Mouse (Mus musculus) stomach, embryonic 16.5 days (tissue): ENCODE results near the gene Wdr82. TPM values are rescaled to one million over a fixed set of nuclear protein-coding genes. Genes with fewer than 3 reads are reported as not detected.
A peak's percentile ranks its signal among the peaks of the same experiment; 100 is the strongest.
"Not testable (repeated sequence)": the region's sequence is repeated elsewhere in the genome, so short reads cannot be mapped to it uniquely, and the experiment has no call there.

ENCODE experiments used
- ATAC-seq: fragments of 200-750 bp; cut with Nextera tagmentation; 2 replicates; pipeline ENCODE4 v1.8.0; 2017; ENCODE audit warnings: moderate number of reproducible peaks, moderate TSS enrichment; ENCODE audit not compliant: insufficient read depth, low FRiP score
- H3K27ac ChIP-seq: fragments of 300-500 bp; sonication (generic); 2 replicates; pipeline ENCODE4 v1.5.1; 2014; ENCODE audit warnings: low read length
- H3K27me3 ChIP-seq: fragments of 300-500 bp; sonication (generic); 2 replicates; pipeline ENCODE4 v1.6.1; 2014; ENCODE audit warnings: low read length, control low read depth, mixed read lengths; ENCODE audit not compliant: control insufficient read depth, insufficient read depth
- H3K36me3 ChIP-seq: fragments of 300-500 bp; sonication (generic); 2 replicates; pipeline ENCODE4 v1.6.1; 2014; ENCODE audit warnings: low read length; ENCODE audit not compliant: control insufficient read depth, insufficient read depth
- H3K4me1 ChIP-seq: fragments of 300-500 bp; sonication (generic); 2 replicates; pipeline ENCODE4 v1.6.1; 2014; ENCODE audit warnings: low read length, control low read depth, mixed read lengths; ENCODE audit not compliant: control insufficient read depth, insufficient read depth
- H3K4me2 ChIP-seq: fragments of 300-500 bp; sonication (generic); 2 replicates; pipeline ENCODE4 v1.6.1; 2014; ENCODE audit warnings: low read depth, low read length, mixed read lengths
- H3K4me3 ChIP-seq: fragments of 300-500 bp; sonication (generic); replicated peaks from 2 replicates; pipeline ENCODE4 v1.5.1; 2014; ENCODE audit warnings: mild to moderate bottlenecking, low read length
- H3K9ac ChIP-seq: fragments of 300-500 bp; sonication (generic); 2 replicates; pipeline ENCODE4 v1.6.1; 2014; ENCODE audit warnings: low read length
- H3K9me3 ChIP-seq: fragments of 300-500 bp; sonication (generic); replicated peaks from 2 replicates; pipeline ENCODE4 v1.6.1; 2016; ENCODE audit warnings: low read length, control low read depth; ENCODE audit not compliant: control insufficient read depth
- WGBS: fragments of 180-500 bp; shearing (Covaris S2); extraction: QIAGEN DNeasy Blood & Tissue Kit; methylation state at CpG from one replicate; pipeline ENCODE4 v1.1.7; 2014; 5-methylcytosine and 5-hydroxymethylcytosine counted together
- polyA plus RNA-seq: library from polyadenylated mRNA; unstranded; fragments of >200 nt; fragmentation: Nextera tagmentation; extraction: Ambion mirVana; gene quantifications from 2 replicates; pipeline ENCODE4 v1.2.1, GENCODE M21; 2015

The Wdr82 gene
- polyA plus RNA-seq, 1 experiment from 2014 or later = 16.1 TPM

DNA sequence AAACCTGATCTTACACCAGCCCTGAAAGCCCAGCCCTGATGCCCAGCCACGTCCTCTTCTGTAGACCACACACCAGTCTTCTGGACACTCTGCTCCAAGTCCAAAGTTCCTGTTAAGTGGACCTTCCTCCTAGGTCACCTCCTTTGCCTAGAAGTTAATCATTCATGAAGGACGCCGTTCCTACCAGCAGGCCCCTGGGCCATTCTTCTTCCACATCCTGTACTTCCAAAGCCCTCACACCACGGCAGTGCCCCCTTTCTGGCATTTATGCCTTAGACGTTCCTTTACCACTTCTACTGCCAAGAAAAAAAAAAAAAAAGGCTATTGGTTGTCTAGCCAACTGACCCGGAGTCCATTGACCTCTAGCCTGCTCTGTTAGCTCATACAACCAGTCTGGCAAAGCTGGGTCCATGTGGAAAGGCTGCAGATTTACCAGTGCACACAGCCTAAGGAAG is 12.7 kb upstream of the Wdr82 start, which contains the start of gene Glyctk:
Gene Glyctk, minus strand, starts transcription at position 102 of the 455 bp plus-strand sequence.
- no peak for ATAC-seq
- Histone ChIP-seq H3K27ac (no peak within 1 kb of the TSS), H3K9ac (no peak within 1 kb of the TSS), H3K4me1 (no peaks in the 10 kb centered on the region; the same call in 1 of the 2 replicates), H3K9me3 (no peaks in the 10 kb centered on the region), H3K4me3 (no peak within 1 kb of the TSS), H3K36me3 (no peaks in the 10 kb centered on the region), H3K4me2 (no peak within 1 kb of the TSS), H3K27me3 (peaks cover 3% of the 10 kb centered on the region; the same call in 1 of the 2 replicates)
- WGBS = 65% methylated on average over 6 of the region's 6 CpGs

DNA sequence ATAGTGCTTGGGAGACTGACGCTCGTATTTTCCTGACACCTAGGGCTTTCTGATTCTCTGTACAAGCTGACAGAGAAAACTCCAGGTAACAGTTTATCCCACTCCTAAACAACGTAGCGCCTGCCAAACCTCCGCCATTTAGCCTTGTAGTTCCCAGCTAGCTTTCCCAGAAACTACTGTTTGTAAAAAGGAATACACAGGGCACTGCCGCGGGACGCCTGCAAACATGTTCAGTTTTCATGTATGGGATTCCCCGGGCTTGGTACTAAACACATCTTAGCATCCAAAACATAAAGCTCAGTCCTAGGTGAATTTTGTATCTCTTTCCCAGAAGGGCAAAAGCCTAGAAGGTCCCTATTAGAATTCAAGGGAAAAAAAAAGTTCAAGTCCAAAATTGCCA is 11.5 kb upstream of the Wdr82 start:
- Histone ChIP-seq H3K4me3 (no peak overlapping the region), H3K27ac (no peak overlapping the region), H3K4me2 (peak overlapping the region; percentile 65), H3K9me3 (no peaks in the 10 kb centered on the region), H3K9ac (no peak overlapping the region), H3K36me3 (no peaks in the 10 kb centered on the region), H3K4me1 (no peaks in the 10 kb centered on the region; the same call in 1 of the 2 replicates), H3K27me3 (peaks cover 3% of the 10 kb centered on the region; the same call in 1 of the 2 replicates)
- 78% methylated on average over 9 of the region's 9 CpGs for WGBS
- no peak for ATAC-seq

DNA sequence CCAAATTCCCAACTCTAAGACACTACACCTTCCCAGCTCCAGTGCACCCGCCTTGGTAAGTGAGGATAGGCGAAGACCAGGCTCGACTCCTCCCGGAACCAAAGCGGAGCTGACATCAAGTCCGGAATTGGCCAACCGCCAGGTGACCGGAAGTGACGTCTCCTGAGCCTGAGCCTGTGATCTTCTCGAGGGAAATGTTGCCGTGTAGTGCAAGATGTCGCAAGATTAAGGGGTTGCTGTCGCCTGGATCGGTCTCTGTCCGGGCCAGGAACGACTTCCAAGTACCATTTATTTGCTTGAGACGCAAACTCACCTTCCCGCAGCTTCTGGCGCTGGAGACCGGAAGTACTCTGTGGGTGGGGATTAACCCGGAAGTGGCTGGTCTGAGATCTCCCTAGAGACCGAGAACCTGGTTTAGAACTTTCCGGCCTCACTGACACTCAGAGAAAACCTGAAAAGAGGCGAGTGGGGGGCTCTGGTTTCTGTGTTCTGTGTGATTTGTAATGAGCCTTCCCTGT is 10.9 kb upstream of the Wdr82 start:
- peak overlapping the region; percentile 65 for H3K4me2 ChIP-seq
- no peaks in the 10 kb centered on the region for H3K9me3 ChIP-seq
- peak; percentile 89 for ATAC-seq
- WGBS = 1% methylated on average over 24 of the region's 24 CpGs
- H3K9ac ChIP-seq = peak overlapping the region; percentile 75
- H3K4me1 ChIP-seq = no peaks in the 10 kb centered on the region; the same call in 1 of the 2 replicates
- H3K27me3 ChIP-seq = peaks cover 3% of the 10 kb centered on the region; the same call in 1 of the 2 replicates
- no peaks in the 10 kb centered on the region for H3K36me3 ChIP-seq
- H3K4me3 ChIP-seq = peak overlapping the region; percentile 64
- H3K27ac ChIP-seq = peak overlapping the region; percentile 94

DNA sequence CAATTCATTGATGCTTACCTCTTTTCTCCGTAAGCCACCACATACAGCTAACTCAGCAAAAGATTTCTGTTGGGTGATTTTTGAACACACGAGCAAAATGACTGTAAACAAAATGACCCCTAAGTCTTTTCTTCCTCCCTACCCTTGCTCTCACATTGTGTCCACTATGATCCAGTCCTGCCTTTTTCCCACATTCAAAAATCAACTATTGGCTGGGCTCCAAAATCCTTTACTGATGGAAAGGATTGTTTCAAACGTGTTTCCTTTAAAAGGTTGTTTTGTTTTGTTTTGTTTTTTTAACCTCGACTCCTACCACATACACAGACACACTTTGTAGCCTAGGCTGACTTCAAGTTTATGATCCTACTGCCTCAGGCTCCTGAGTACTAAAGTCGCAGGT is 10.3 kb upstream of the Wdr82 start:
- Histone ChIP-seq H3K36me3 (no peaks in the 10 kb centered on the region), H3K9ac (peak overlapping the region; percentile 75), H3K4me2 (peak overlapping the region; percentile 65), H3K27ac (peak overlapping the region; percentile 94), H3K9me3 (no peaks in the 10 kb centered on the region), H3K4me3 (peak overlapping the region; percentile 64), H3K27me3 (peaks cover 3% of the 10 kb centered on the region; the same call in 1 of the 2 replicates), H3K4me1 (no peaks in the 10 kb centered on the region; the same call in 1 of the 2 replicates)
- no peak for ATAC-seq
- 46% methylated on average over 5 of the region's 5 CpGs for WGBS

DNA sequence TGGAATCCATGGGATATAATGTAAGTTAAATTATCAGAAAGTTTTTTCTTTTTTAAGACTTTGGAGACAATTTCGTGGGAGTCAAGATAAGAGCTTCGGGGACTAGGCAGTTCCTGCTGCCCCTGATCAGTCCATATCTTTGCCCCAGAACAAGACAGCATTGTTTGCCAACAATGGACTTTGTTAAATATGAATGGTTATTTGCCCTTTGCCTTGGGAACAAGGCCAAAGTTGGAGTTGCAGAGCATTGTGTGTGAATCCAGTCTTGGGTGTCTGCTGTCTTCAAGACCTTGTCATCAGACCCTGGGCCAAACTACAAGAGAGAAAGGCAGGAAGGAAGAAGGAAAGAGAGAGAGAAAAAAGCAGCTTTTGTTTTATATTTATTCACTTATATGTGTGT is 4.0 kb upstream of the Wdr82 start:
- ATAC-seq = no peak
- Histone ChIP-seq H3K4me2 (no peak overlapping the region), H3K27ac (no peak overlapping the region), H3K36me3 (no peaks in the 10 kb centered on the region), H3K4me3 (no peak overlapping the region), H3K9ac (no peak overlapping the region), H3K4me1 (peaks cover 8% of the 10 kb centered on the region; the same call in 1 of the 2 replicates), H3K9me3 (no peaks in the 10 kb centered on the region), H3K27me3 (peaks cover 3% of the 10 kb centered on the region; the same call in 1 of the 2 replicates)
- 49% methylated on average over 2 of the region's 2 CpGs for WGBS

DNA sequence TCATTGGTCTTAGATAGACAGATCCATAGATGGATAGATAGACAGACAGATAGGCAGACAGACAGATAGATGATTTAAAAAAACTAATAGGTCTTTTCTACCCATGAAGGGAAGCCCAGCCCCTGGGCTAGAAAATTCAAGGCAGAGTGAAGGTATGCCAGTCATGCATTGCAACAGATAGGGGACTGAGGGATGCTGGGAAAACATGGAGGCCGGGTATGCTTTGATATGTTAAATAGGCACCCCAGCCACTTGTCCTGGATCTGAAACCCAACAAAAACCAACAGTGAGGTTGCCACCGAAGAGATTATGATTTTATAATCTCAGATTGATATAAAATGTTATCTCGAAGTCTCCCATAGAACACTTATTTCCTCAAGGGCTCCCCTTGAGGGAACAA is 3.5 kb upstream of the Wdr82 start:
- Histone ChIP-seq H3K4me2 (no peak overlapping the region), H3K27me3 (no peaks in the 10 kb centered on the region), H3K4me1 (peaks cover 8% of the 10 kb centered on the region; the same call in 1 of the 2 replicates), H3K4me3 (no peak overlapping the region), H3K9me3 (no peaks in the 10 kb centered on the region), H3K9ac (no peak overlapping the region), H3K36me3 (no peaks in the 10 kb centered on the region), H3K27ac (no peak overlapping the region)
- 65% methylated on average over 3 of the region's 3 CpGs for WGBS
- no peak for ATAC-seq

DNA sequence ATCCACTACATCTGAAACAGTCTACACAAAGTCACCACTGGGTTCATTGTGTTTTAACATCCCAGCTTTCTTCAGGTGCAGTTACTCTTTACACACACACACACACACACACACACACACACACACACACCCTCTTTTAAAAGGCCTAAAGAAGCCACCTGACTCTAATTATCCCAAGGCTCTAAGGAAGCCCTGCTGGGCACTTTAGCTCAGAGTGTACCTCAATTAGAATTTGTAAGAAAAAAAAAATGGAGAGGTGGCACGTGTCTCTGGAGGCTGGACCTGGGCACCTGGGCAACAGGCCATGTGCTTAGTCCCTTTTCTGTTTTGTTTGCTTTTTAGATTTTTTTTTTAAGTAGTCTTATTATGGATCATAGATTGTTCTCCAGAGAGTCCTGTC is 3.0 kb upstream of the Wdr82 start:
- Histone ChIP-seq H3K9ac (no peak overlapping the region), H3K4me3 (no peak overlapping the region), H3K4me2 (no peak overlapping the region), H3K27me3 (no peaks in the 10 kb centered on the region), H3K4me1 (peaks cover 8% of the 10 kb centered on the region; the same call in 1 of the 2 replicates), H3K36me3 (no peaks in the 10 kb centered on the region), H3K9me3 (no peaks in the 10 kb centered on the region), H3K27ac (no peak overlapping the region)
- no peak for ATAC-seq
- 46% methylated on average over 1 of the region's 1 CpGs for WGBS

DNA sequence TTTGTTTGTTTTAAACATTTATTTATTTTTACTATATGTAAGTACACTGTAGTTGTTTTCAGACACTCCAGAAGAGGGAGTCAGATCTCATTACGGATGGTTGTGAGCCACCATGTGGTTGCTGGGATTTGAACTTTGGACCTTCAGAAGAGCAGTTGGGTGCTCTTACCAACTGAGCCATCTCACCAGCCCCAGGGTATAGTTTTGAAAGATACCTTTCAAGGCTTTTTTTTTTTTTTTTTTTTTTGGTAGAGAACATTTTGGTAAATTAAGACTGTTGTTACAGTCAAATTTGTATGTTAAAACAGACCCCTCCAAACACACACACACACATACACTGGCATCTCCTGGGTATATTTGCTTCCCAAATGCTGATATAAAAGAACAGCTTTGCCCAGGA is 1.7 kb upstream of the Wdr82 start:
- not testable (repeated sequence) for ATAC-seq, H3K27me3 ChIP-seq, H3K9me3 ChIP-seq, H3K27ac ChIP-seq, H3K36me3 ChIP-seq, H3K4me3 ChIP-seq, H3K9ac ChIP-seq, H3K4me2 ChIP-seq
- WGBS = 53% methylated on average over 1 of the region's 1 CpGs
- H3K4me1 ChIP-seq = peaks cover 18% of the 10 kb centered on the region

DNA sequence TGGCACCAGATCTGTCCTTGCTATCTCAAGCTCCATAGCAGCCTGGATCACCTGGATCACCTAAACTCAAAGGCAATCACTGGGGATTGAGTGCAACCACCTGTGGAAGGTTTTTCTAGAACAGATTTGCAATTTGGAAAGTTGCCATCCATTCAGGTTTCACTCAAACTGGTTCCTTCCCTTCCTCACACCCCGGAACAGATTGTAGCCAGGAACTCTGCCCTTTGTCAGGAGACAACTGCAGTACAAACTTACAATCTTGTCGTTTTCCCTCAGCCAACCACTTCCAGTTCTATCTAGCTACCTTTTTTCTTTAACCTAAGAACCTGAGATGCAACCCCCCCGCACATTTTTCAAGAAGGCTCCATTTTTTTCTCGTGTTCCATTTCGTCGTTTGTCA is 811 bp upstream of the Wdr82 start:
- H3K4me1 ChIP-seq = peaks cover 22% of the 10 kb centered on the region
- WGBS = 24% methylated on average over 6 of the region's 6 CpGs
- peak overlapping the region; percentile 99 for H3K4me3 ChIP-seq
- peak overlapping the region; percentile 72 for H3K4me2 ChIP-seq
- peak overlapping the region; percentile 74; the same call in 1 of the 2 replicates for H3K27ac ChIP-seq
- no peak for ATAC-seq
- peak overlapping the region; percentile 96; the same call in 1 of the 2 replicates for H3K9ac ChIP-seq
- no peaks in the 10 kb centered on the region for H3K27me3 ChIP-seq
- no peaks in the 10 kb centered on the region for H3K9me3 ChIP-seq
- H3K36me3 ChIP-seq = no peaks in the 10 kb centered on the region
